Mouse (Mus musculus) hindbrain, embryonic 15.5 days (tissue): Measurements from ENCODE around the gene Tmem237. TPM values are rescaled to one million over a fixed set of nuclear protein-coding genes. Genes with fewer than 3 reads are reported as not detected.

ENCODE experiments used
- ATAC-seq: fragments of 200-750 bp; cut with Nextera tagmentation; 2 replicates; pipeline ENCODE4 v1.8.0; 2017; ENCODE audit warnings: low read depth, moderate number of reproducible peaks, moderate TSS enrichment; ENCODE audit not compliant: low FRiP score
- H3K27ac ChIP-seq: fragments of 300-500 bp; sonication (generic); replicated peaks from 2 replicates; pipeline ENCODE4 v1.5.1; 2015; ENCODE audit warnings: mild to moderate bottlenecking, inconsistent platforms
- H3K27me3 ChIP-seq: fragments of 300-500 bp; sonication (generic); 2 replicates; pipeline ENCODE4 v1.6.1; 2015; ENCODE audit warnings: control low read depth, inconsistent platforms
- H3K36me3 ChIP-seq: fragments of 300-500 bp; sonication (generic); 2 replicates; pipeline ENCODE4 v1.6.1; 2015; ENCODE audit warnings: control low read depth, inconsistent platforms
- H3K4me1 ChIP-seq: fragments of 300-500 bp; sonication (generic); replicated peaks from 2 replicates; pipeline ENCODE4 v1.6.1; 2015; ENCODE audit warnings: control low read depth, inconsistent platforms
- H3K4me2 ChIP-seq: fragments of 300-500 bp; sonication (generic); 2 replicates; pipeline ENCODE4 v1.6.1; 2015; ENCODE audit warnings: moderate library complexity, mild to moderate bottlenecking, inconsistent platforms
- H3K4me3 ChIP-seq: fragments of 300-500 bp; sonication (generic); 2 replicates; pipeline ENCODE4 v1.5.1; 2015; ENCODE audit warnings: mild to moderate bottlenecking, inconsistent platforms
- H3K9ac ChIP-seq: fragments of 300-500 bp; sonication (generic); 2 replicates; pipeline ENCODE4 v1.6.1; 2015; ENCODE audit warnings: inconsistent platforms
- H3K9me3 ChIP-seq: fragments of 300-500 bp; sonication (generic); 2 replicates; pipeline ENCODE4 v1.6.1; 2016; ENCODE audit warnings: control low read depth, inconsistent platforms
- WGBS: fragments of 180-500 bp; shearing (Covaris S2); methylation state at CpG from one replicate; pipeline ENCODE4 v1.1.7; 2015; 5-methylcytosine and 5-hydroxymethylcytosine counted together
- polyA plus RNA-seq: library from polyadenylated mRNA; unstranded; fragments of >200 nt; fragmentation: Nextera tagmentation; extraction: Ambion mirVana; gene quantifications from 2 replicates; pipeline ENCODE4 v1.2.1, GENCODE M21; 2015

The Tmem237 gene
- polyA plus RNA-seq, 1 experiment from 2014 or later, result 44.5 TPM

- no peak overlapping the region for H3K9ac ChIP-seq
- no peak overlapping the region for H3K4me3 ChIP-seq
- no peaks in the 10 kb centered on the region for H3K4me1 ChIP-seq
- no peak overlapping the region for H3K4me2 ChIP-seq
- H3K27ac ChIP-seq, result no peak overlapping the region
- no peaks in the 10 kb centered on the region for H3K27me3 ChIP-seq
- no peak for ATAC-seq
- 52% methylated on average over 3 of the region's 3 CpGs for WGBS
- no peaks in the 10 kb centered on the region for H3K9me3 ChIP-seq
- H3K36me3 ChIP-seq, result no peaks in the 10 kb centered on the region
Observed at GRCm38 (mm10) chr1:59070867-59071266, 49.3 kb downstream of the Tmem237 start.

DNA sequence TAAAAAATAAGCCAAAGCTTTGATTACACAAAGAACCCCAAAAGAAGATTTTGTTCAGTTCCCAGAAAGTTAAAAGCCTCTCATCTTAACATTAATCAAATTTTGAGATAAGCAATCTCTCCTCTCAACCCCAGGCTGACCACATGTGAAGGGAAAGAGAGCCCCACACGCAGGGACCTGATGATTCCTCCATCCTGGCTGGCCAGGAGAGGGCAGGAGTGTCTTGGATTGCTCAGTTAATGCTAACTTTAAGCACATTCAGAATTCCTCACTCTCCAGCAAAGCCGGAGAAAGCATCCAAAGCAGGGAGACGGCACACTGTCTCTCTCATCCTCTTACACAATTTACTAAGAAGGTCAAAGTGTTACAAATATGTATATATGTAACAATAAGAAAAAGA is 52.2 kb downstream of the Tmem237 start:
- no peak overlapping the region for H3K27ac ChIP-seq
- no peak overlapping the region for H3K4me3 ChIP-seq
- 16% methylated on average over 3 of the region's 3 CpGs for WGBS

GRCm38 (mm10) chr1:59063697-59064096 is 56.5 kb downstream of the Tmem237 start:
- WGBS, result 70% methylated on average over 3 of the region's 3 CpGs
- no peaks in the 10 kb centered on the region for H3K9me3 ChIP-seq
- no peak overlapping the region for H3K27ac ChIP-seq
- H3K9ac ChIP-seq, result no peak overlapping the region
- no peak overlapping the region for H3K4me2 ChIP-seq
- H3K27me3 ChIP-seq, result no peaks in the 10 kb centered on the region
- H3K4me3 ChIP-seq, result no peak overlapping the region
- no peak for ATAC-seq
- H3K36me3 ChIP-seq, result no peaks in the 10 kb centered on the region
- no peaks in the 10 kb centered on the region for H3K4me1 ChIP-seq

More for the DNA sequence above, 52.2 kb downstream of the Tmem237 start:
- Histone ChIP-seq H3K4me2 (no peak overlapping the region), H3K9me3 (no peaks in the 10 kb centered on the region), H3K36me3 (no peaks in the 10 kb centered on the region), H3K27me3 (no peaks in the 10 kb centered on the region), H3K4me1 (no peaks in the 10 kb centered on the region), H3K9ac (no peak overlapping the region)
- ATAC-seq, result no peak

DNA sequence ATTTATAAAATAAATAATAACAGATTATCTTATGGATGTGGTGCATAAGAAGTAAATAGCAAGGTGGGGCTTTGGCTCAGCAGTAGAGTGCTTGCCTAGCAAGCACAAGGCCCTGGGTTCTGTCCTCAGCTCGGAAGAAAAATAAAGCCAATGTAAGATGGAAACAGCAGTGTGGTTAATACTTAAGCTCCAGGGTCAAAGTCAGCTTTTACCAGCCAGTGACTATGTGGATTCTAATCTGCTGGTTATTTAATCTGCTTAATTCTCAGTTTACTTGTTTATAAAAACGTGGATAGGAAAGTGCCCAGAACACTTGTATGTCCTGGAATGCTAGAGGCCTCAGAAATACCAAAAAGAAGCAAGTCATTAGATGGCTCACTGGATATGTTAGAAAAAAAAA is 63.3 kb downstream of the Tmem237 start:
- no peak for ATAC-seq
- 73% methylated on average over 2 of the region's 2 CpGs for WGBS
- Histone ChIP-seq H3K4me3 (no peak overlapping the region), H3K4me2 (no peak overlapping the region), H3K4me1 (no peaks in the 10 kb centered on the region), H3K27me3 (no peaks in the 10 kb centered on the region), H3K9ac (no peak overlapping the region), H3K27ac (no peak overlapping the region), H3K9me3 (no peaks in the 10 kb centered on the region), H3K36me3 (no peaks in the 10 kb centered on the region)

GRCm38 (mm10) chr1:59051306-59051705 is 68.9 kb downstream of the Tmem237 start:
- H3K9me3 ChIP-seq, result no peaks in the 10 kb centered on the region
- no peaks in the 10 kb centered on the region for H3K36me3 ChIP-seq
- no peak overlapping the region for H3K27ac ChIP-seq
- H3K9ac ChIP-seq, result no peak overlapping the region
- H3K4me2 ChIP-seq, result no peak overlapping the region
- no peak overlapping the region for H3K4me3 ChIP-seq
- H3K27me3 ChIP-seq, result no peaks in the 10 kb centered on the region
- no peak for ATAC-seq
- no peaks in the 10 kb centered on the region for H3K4me1 ChIP-seq
- 78% methylated on average over 2 of the region's 2 CpGs for WGBS

Other genes with a start within 250 kb of the Tmem237 start
- 18.1 and 18.7 TPM in 2 replicates for gene Trak2, start 147.0 kb downstream of the Tmem237 start, polyA plus RNA-seq
- 99.3 and 114 TPM in 2 replicates for gene Stradb, start 146.9 kb downstream of the Tmem237 start, polyA plus RNA-seq
- gene C2cd6, start 25.5 kb downstream of the Tmem237 start, polyA plus RNA-seq, result not detected in 2 replicates
- gene Mpp4, start 43.0 kb upstream of the Tmem237 start, polyA plus RNA-seq, result 0.73 and 1.2 TPM in 2 replicates
- gene Als2, start 116.8 kb upstream of the Tmem237 start, polyA plus RNA-seq, result 18.2 and 19.9 TPM in 2 replicates
- gene Cdk15, start 136.5 kb upstream of the Tmem237 start, polyA plus RNA-seq, result 1.0 and 1.6 TPM in 2 replicates